Mouse (Mus musculus) lung, postnatal 0 days (tissue): Measurements from ENCODE around the gene Fpgs. TPM values are rescaled to one million over a fixed set of nuclear protein-coding genes. Genes with fewer than 3 reads are reported as not detected.

Experiments
- ATAC-seq: fragments of 200-750 bp; cut with Nextera tagmentation; 2 replicates; pipeline ENCODE4 v1.8.0; 2017; ENCODE audit warnings: moderate library complexity
- DNase-seq: peaks from one replicate; pipeline ENCODE4 v3.0.0-alpha.2; 2016; ENCODE audit warnings: low spot score
- H3K27ac ChIP-seq: fragments of 300-500 bp; sonication (generic); 2 replicates; pipeline ENCODE4 v1.5.1; 2014; ENCODE audit warnings: antibody characterized with exemption, mild to moderate bottlenecking, low read length, mixed read lengths
- H3K27me3 ChIP-seq: fragments of 300-500 bp; sonication (generic); replicated peaks from 2 replicates; pipeline ENCODE4 v1.6.1; 2014; ENCODE audit warnings: low read length, mixed read lengths; ENCODE audit not compliant: insufficient read depth
- H3K36me3 ChIP-seq: fragments of 300-500 bp; sonication (generic); 2 replicates; pipeline ENCODE4 v1.6.1; 2014; ENCODE audit warnings: low read length, mixed read lengths; ENCODE audit not compliant: insufficient read depth
- H3K4me1 ChIP-seq: fragments of 300-500 bp; sonication (generic); 2 replicates; pipeline ENCODE4 v1.6.1; 2014; ENCODE audit warnings: antibody characterized with exemption, low read depth, low read length, mixed read lengths; ENCODE audit not compliant: insufficient read depth
- H3K4me2 ChIP-seq: fragments of 300-500 bp; sonication (generic); replicated peaks from 2 replicates; pipeline ENCODE4 v1.6.1; 2014; ENCODE audit warnings: low read depth, mild to moderate bottlenecking, low read length, moderate library complexity, mixed read lengths
- H3K4me3 ChIP-seq: fragments of 300-500 bp; sonication (generic); 2 replicates; pipeline ENCODE4 v1.5.1; 2014; ENCODE audit warnings: low read depth, low read length
- H3K9ac ChIP-seq: fragments of 300-500 bp; sonication (generic); replicated peaks from 2 replicates; pipeline ENCODE4 v1.6.1; 2014; ENCODE audit warnings: low read depth, mild to moderate bottlenecking
- H3K9me3 ChIP-seq: fragments of 300-500 bp; sonication (generic); 2 replicates; pipeline ENCODE4 v1.6.1; 2016; ENCODE audit warnings: low read length, mixed read lengths
- CTCF ChIP-seq: IDR thresholded peaks from 2 replicates; pipeline ENCODE4 v1.5.1; 2016; ENCODE audit warnings: antibody characterized with exemption, mild to moderate bottlenecking
- EP300 ChIP-seq: IDR thresholded peaks from 2 replicates; pipeline ENCODE4 v1.6.1; 2016; ENCODE audit warnings: antibody characterized with exemption, mild to moderate bottlenecking, control low read depth
- WGBS: fragments of 180-500 bp; shearing (Covaris S2); extraction: QIAGEN DNeasy Blood & Tissue Kit; methylation state at CpG from one replicate; pipeline ENCODE4 v1.1.7; 2014; 5-methylcytosine and 5-hydroxymethylcytosine counted together
- polyA plus RNA-seq: library from polyadenylated mRNA; unstranded; fragments of >200 nt; fragmentation: Nextera tagmentation; extraction: Ambion mirVana; gene quantifications from 2 replicates; pipeline ENCODE4 v1.2.1, GENCODE M21; 2015

Gene Fpgs
- polyA plus RNA-seq, 1 experiment from 2014 or later, result 15.6 TPM

- 67% methylated on average over 6 of the region's 6 CpGs for WGBS
- Histone ChIP-seq H3K4me1 (no peaks in the 10 kb centered on the region), H3K27me3 (no peaks in the 10 kb centered on the region), H3K36me3 (peaks cover 5% of the 10 kb centered on the region; the same call in 1 of the 2 replicates), H3K27ac (no peak overlapping the region), H3K4me3 (no peak overlapping the region), H3K9me3 (no peaks in the 10 kb centered on the region), H3K9ac (no peak overlapping the region), H3K4me2 (no peak overlapping the region)
- DNase-seq, result no peak
- ATAC-seq, result no peak
- no peak for TF ChIP-seq CTCF
- no peak for TF ChIP-seq EP300
Observed at GRCm38 (mm10) chr2:32665853-32666252, 38.1 kb downstream of the Fpgs start.

GRCm38 (mm10) chr2:32665345-32665744 is 38.6 kb downstream of the Fpgs start:
- no peak overlapping the region for H3K9ac ChIP-seq
- 80% methylated on average over 8 of the region's 8 CpGs for WGBS
- TF ChIP-seq EP300 (no peak), CTCF (no peak)
- H3K36me3 ChIP-seq, result peaks cover 5% of the 10 kb centered on the region; the same call in 1 of the 2 replicates
- no peak overlapping the region for H3K4me3 ChIP-seq
- no peak overlapping the region for H3K27ac ChIP-seq
- no peak for DNase-seq
- no peaks in the 10 kb centered on the region for H3K4me1 ChIP-seq
- no peaks in the 10 kb centered on the region for H3K27me3 ChIP-seq
- ATAC-seq, result no peak; the same call in 1 of the 2 replicates
- no peaks in the 10 kb centered on the region for H3K9me3 ChIP-seq
- no peak overlapping the region for H3K4me2 ChIP-seq

- no peak for ATAC-seq
- no peak overlapping the region for H3K9ac ChIP-seq
- H3K4me1 ChIP-seq, result no peaks in the 10 kb centered on the region
- no peak for TF ChIP-seq CTCF
- no peak for TF ChIP-seq EP300
- H3K36me3 ChIP-seq, result 0 out of 2 replicates have a peak, but pooled peaks cover 5% of the 10 kb centered on the region
- H3K27ac ChIP-seq, result peak overlapping the region; percentile 54; the same call in 1 of the 2 replicates
- H3K4me3 ChIP-seq, result no peak overlapping the region
- no peaks in the 10 kb centered on the region for H3K9me3 ChIP-seq
- H3K4me2 ChIP-seq, result no peak overlapping the region
- WGBS, result 55% methylated on average over 5 of the region's 5 CpGs
- H3K27me3 ChIP-seq, result no peaks in the 10 kb centered on the region
- DNase-seq, result no peak
Observed at GRCm38 (mm10) chr2:32662291-32662690, 41.7 kb downstream of the Fpgs start.

GRCm38 (mm10) chr2:32661509-32662107 is 42.3 kb downstream of the Fpgs start:
- Histone ChIP-seq H3K27ac (0 out of 2 replicates have a peak overlapping the region, but pooled peaks have one; percentile 54), H3K4me3 (no peak overlapping the region), H3K4me1 (no peaks in the 10 kb centered on the region), H3K4me2 (no peak overlapping the region), H3K27me3 (no peaks in the 10 kb centered on the region), H3K36me3 (0 out of 2 replicates have a peak, but pooled peaks cover 5% of the 10 kb centered on the region), H3K9ac (no peak overlapping the region), H3K9me3 (no peaks in the 10 kb centered on the region)
- WGBS, result 20% methylated on average over 6 of the region's 7 CpGs
- TF ChIP-seq EP300 (no peak), CTCF (no peak)
- ATAC-seq (peak; percentile 84), DNase-seq (peak; percentile 61)

GRCm38 (mm10) chr2:32658873-32659272 is 45.1 kb downstream of the Fpgs start:
- ATAC-seq (no peak), DNase-seq (no peak)
- no peaks in the 10 kb centered on the region for H3K27me3 ChIP-seq
- no peak overlapping the region for H3K4me3 ChIP-seq
- no peaks in the 10 kb centered on the region for H3K9me3 ChIP-seq
- peaks cover 8% of the 10 kb centered on the region for H3K4me1 ChIP-seq
- H3K4me2 ChIP-seq, result no peak overlapping the region
- H3K27ac ChIP-seq, result no peak overlapping the region
- no peak overlapping the region for H3K9ac ChIP-seq
- 84% methylated on average over 2 of the region's 2 CpGs for WGBS
- TF ChIP-seq CTCF, result no peak
- no peak for TF ChIP-seq EP300
- H3K36me3 ChIP-seq, result no peaks in the 10 kb centered on the region

- TF ChIP-seq CTCF (no peak), EP300 (peak; percentile 88)
- DNase-seq, result peak; percentile 70
Observed at GRCm38 (mm10) chr2:32655826-32656225, 48.1 kb downstream of the Fpgs start.

GRCm38 (mm10) chr2:32655394-32655744 is 48.6 kb downstream of the Fpgs start:
- Histone ChIP-seq H3K27me3 (no peaks in the 10 kb centered on the region), H3K4me1 (peaks cover 13% of the 10 kb centered on the region), H3K9me3 (no peaks in the 10 kb centered on the region), H3K36me3 (no peaks in the 10 kb centered on the region), H3K27ac (peak overlapping the region; percentile 86), H3K9ac (no peak overlapping the region), H3K4me3 (no peak overlapping the region), H3K4me2 (no peak overlapping the region)
- no peak for DNase-seq
- 63% methylated on average over 3 of the region's 3 CpGs for WGBS
- ATAC-seq, result no peak
- TF ChIP-seq EP300, result no peak

More at GRCm38 (mm10) chr2:32655826-32656225, 48.1 kb downstream of the Fpgs start:
- H3K4me2 ChIP-seq, result no peak overlapping the region
- no peaks in the 10 kb centered on the region for H3K36me3 ChIP-seq
- WGBS, result 24% methylated on average over 12 of the region's 12 CpGs
- H3K27me3 ChIP-seq, result no peaks in the 10 kb centered on the region
- H3K9me3 ChIP-seq, result no peaks in the 10 kb centered on the region
- peak overlapping the region; percentile 86 for H3K27ac ChIP-seq
- H3K4me3 ChIP-seq, result no peak overlapping the region
- H3K9ac ChIP-seq, result no peak overlapping the region
- peak; percentile 83 for ATAC-seq
- H3K4me1 ChIP-seq, result peaks cover 13% of the 10 kb centered on the region
